Comparison of ENCODE assay signal across 11 mouse cellular contexts in genomic region chr11:115684877-115685276, GRCm38 (mm10). TPM values are rescaled to one million over a fixed set of nuclear protein-coding genes. Genes with fewer than 3 reads are reported as not detected.
DNase-seq lines count a peak whose midpoint lies in the region; ATAC-seq lines count a peak whose summit lies in the region.
"Had no signal": no experiment of that assay in that cellular context is flagged by ENCODE, and none has a peak within 500 bp of the region (broad histone marks: within the 10 kb centered on the region; RNA-seq: fewer than 3 reads in every experiment).

No protein-coding gene starts in this region.

- H3K27ac ChIP-seq in heart, embryonic 12.5 days (ENCODE audit: poor library complexity, severe bottlenecking): peak overlapping the region; percentile 85
- no peak overlapping the region for H3K27ac ChIP-seq in lung, embryonic 16.5 days (ENCODE audit: low read length)

- intact Hi-C loops in heart, postnatal 25 days (cut with DNase I): no loop called here
- intact Hi-C loops in heart, postnatal 10 days (cut with DNase I): no loop called here

- 81% methylated on average over 6 of the region's 6 CpGs for WGBS in heart, embryonic 12.5 days
- WGBS in lung, embryonic 16.5 days: 89% methylated on average over 6 of the region's 6 CpGs

- no peaks in the 10 kb centered on the region for H3K9me3 ChIP-seq in heart, embryonic 12.5 days (replicated peaks)
- H3K9me3 ChIP-seq in lung, embryonic 16.5 days (ENCODE audit: control insufficient read depth, low read length): no peaks in the 10 kb centered on the region
- H3K9me3 ChIP-seq: kidney, embryonic 15.5 days had no signal

- no peaks in the 10 kb centered on the region for H3K27me3 ChIP-seq in heart, embryonic 12.5 days (replicated peaks)
- no peaks in the 10 kb centered on the region for H3K27me3 ChIP-seq in lung, embryonic 16.5 days (ENCODE audit: control insufficient read depth, insufficient read depth, low read depth, low read length)
- H3K27me3 ChIP-seq: kidney, embryonic 15.5 days had no signal

- H3K36me3 ChIP-seq in heart, embryonic 12.5 days: peaks cover 52% of the 10 kb centered on the region
- H3K36me3 ChIP-seq in lung, embryonic 16.5 days (ENCODE audit: control insufficient read depth, insufficient read depth, low read length): peaks cover 5% of the 10 kb centered on the region; the same call in 1 of the 2 replicates

- H3K4me3 ChIP-seq in heart, embryonic 12.5 days: no peak overlapping the region
- H3K4me3 ChIP-seq in lung, embryonic 16.5 days (ENCODE audit: low read length): no peak overlapping the region
- H3K4me3 ChIP-seq: kidney, embryonic 15.5 days had no signal

- H3K9ac ChIP-seq in heart, embryonic 12.5 days: no peak overlapping the region
- H3K9ac ChIP-seq in lung, embryonic 16.5 days (ENCODE audit: low read length): no peak overlapping the region
- H3K9ac ChIP-seq: kidney, embryonic 15.5 days had no signal

- H3K4me2 ChIP-seq in heart, embryonic 12.5 days: 0 out of 2 replicates have a peak overlapping the region, but pooled peaks have one; percentile 23
- H3K4me2 ChIP-seq in lung, embryonic 16.5 days (ENCODE audit: low read depth, low read length): no peak overlapping the region
- H3K4me2 ChIP-seq: kidney, embryonic 15.5 days had no signal

- DNase-seq in adrenal gland, postnatal 10 days: peak; percentile 41
- no peak for DNase-seq in adrenal gland, postnatal 25 days
- no peak for DNase-seq in heart, postnatal 25 days (ENCODE audit: low spot score)
- DNase-seq in lung, adult 18-20 months: no peak
- peak; percentile 57 to 63 for DNase-seq in heart, postnatal 10 days
- no peak for DNase-seq in neural tube, embryonic 10.5 days (ENCODE audit: extremely low spot score, low spot score)
- DNase-seq: liver had no signal

- peaks cover 32% of the 10 kb centered on the region for H3K4me1 ChIP-seq in heart, embryonic 12.5 days (replicated peaks)
- no peaks in the 10 kb centered on the region for H3K4me1 ChIP-seq in lung, embryonic 16.5 days (replicated peaks; ENCODE audit: control insufficient read depth, insufficient read depth, low read length)

- ATAC-seq in heart, embryonic 12.5 days (ENCODE audit: insufficient number of reproducible peaks, low FRiP score): no peak
- 0 out of 2 replicates have a peak, but pooled peaks have one; percentile 54 for ATAC-seq in lung, embryonic 16.5 days (ENCODE audit: low read depth)
- ATAC-seq: midbrain, embryonic 16.5 days had no signal

RNA-seq across cellular contexts. Expression of gene Grb2, which starts 23.5 kb away (rescaled TPM):
- 100 to 1,000 TPM in 1 of 2 experiments, 10 to 100 TPM in 1; 99.1 to 104 TPM for total RNA-seq in adrenal gland, postnatal 10 days (2021)
- total RNA-seq in adrenal gland, postnatal 25 days (2021): 109 and 166 TPM in 2 replicates
- 95.9 and 113 TPM in 2 replicates for polyA plus RNA-seq in heart, embryonic 12.5 days (2016; fragmentation: Nextera tagmentation; extraction: Ambion mirVana)
- 100 to 1,000 TPM; 107 to 108 TPM for total RNA-seq in heart, postnatal 25 days (2021)
- polyA plus RNA-seq in lung, embryonic 16.5 days (2015; fragmentation: Nextera tagmentation; extraction: Ambion mirVana): 81.0 and 82.7 TPM in 2 replicates
- 100 to 1,000 TPM; 122 to 144 TPM for total RNA-seq in heart, postnatal 10 days (2021)

RNA-seq across cellular contexts. Expression of gene Slc25a19, which starts 56.8 kb away (rescaled TPM):
- total RNA-seq in adrenal gland, postnatal 10 days (2021): 100 to 1,000 TPM; 169 to 231 TPM
- 107 and 114 TPM in 2 replicates for total RNA-seq in adrenal gland, postnatal 25 days (2021)
- polyA plus RNA-seq in heart, embryonic 12.5 days (2016; fragmentation: Nextera tagmentation; extraction: Ambion mirVana): 39.9 and 42.1 TPM in 2 replicates
- 10 to 100 TPM; 41.6 to 45.9 TPM for total RNA-seq in heart, postnatal 25 days (2021)
- 25.0 and 25.4 TPM in 2 replicates for polyA plus RNA-seq in lung, embryonic 16.5 days (2015; fragmentation: Nextera tagmentation; extraction: Ambion mirVana)
- 10 to 100 TPM; 40.3 to 41.1 TPM for total RNA-seq in heart, postnatal 10 days (2021)

Comparison
In these comparisons a context has a peak if more than half of its experiments do, and no peak if none do; other contexts are left out.
1. DNase-seq: peak in adrenal gland, postnatal 10 days (single experiment) and heart, postnatal 10 days (2 of 2); none in adrenal gland, postnatal 25 days (single experiment), heart, postnatal 25 days (single experiment), lung, adult 18-20 months (0 of 2) and neural tube, embryonic 10.5 days (single experiment).